Mouse (Mus musculus): ENCODE results near the gene Smyd2. TPM values are rescaled to one million over a fixed set of nuclear protein-coding genes. Genes with fewer than 3 reads are reported as not detected.

Smyd2 gene
- polyA plus RNA-seq (2015; fragmentation: Illumina TruSeq; extraction: RNeasy Lipid Tissue Mini Kit (QIAGEN cat#74804); ENCODE audit: insufficient read depth, low read depth, low replicate concordance): 25.2 TPM

GRCm38 (mm10) chr1:189921818-189922592 lies at the start of gene Smyd2:
TSS of gene Smyd2 (minus strand) at chr1:189922363.

Other genes with a start within 250 kb of the Smyd2 start
- gene Cenpf, start 234.3 kb downstream of the Smyd2 start, polyA plus RNA-seq (2015; fragmentation: Illumina TruSeq; extraction: RNeasy Lipid Tissue Mini Kit (QIAGEN cat#74804); ENCODE audit: insufficient read depth, low read depth, low replicate concordance): 0.09 TPM
- 5.4 TPM for gene Ptpn14, start 194.1 kb downstream of the Smyd2 start, polyA plus RNA-seq (2015; fragmentation: Illumina TruSeq; extraction: RNeasy Lipid Tissue Mini Kit (QIAGEN cat#74804); ENCODE audit: insufficient read depth, low read depth, low replicate concordance)
- gene Prox1, start 248.4 kb upstream of the Smyd2 start, polyA plus RNA-seq (2015; fragmentation: Illumina TruSeq; extraction: RNeasy Lipid Tissue Mini Kit (QIAGEN cat#74804); ENCODE audit: insufficient read depth, low read depth, low replicate concordance): 2.1 TPM